Mouse (Mus musculus): Measurements from ENCODE around the gene Nsrp1.

DNA sequence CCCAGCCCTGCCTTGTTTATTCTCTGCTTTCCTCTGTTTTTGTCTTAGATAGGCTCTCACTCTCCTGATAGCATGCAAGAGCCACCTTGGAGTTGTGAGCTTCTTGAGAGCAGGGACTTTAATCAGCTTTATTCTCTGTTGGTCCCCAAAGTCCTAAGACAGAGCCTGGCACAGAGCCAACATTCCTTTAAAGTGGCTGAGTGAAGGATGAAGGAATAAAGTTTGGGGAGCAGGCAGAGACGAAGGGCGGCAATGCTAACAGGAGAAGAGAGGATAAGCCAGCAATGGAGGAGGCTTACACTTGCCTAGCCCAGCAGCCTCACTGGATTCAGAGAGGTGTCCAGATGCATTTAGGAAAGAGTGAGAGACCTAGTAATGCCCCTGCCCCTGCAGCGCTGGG is 18.3 kb upstream of the Nsrp1 start:
- TF ChIP-seq CTCF (IDR thresholded peaks at IDR 0.05) (no peak), EP300 (IDR thresholded peaks at IDR 0.05) (no peak)
